Mouse (Mus musculus) stomach, embryonic 15.5 days (tissue): Measurements from ENCODE around the gene Oas2. TPM values are rescaled to one million over a fixed set of nuclear protein-coding genes. Genes with fewer than 3 reads are reported as not detected.

Experiments used
- ATAC-seq: fragments of 200-750 bp; cut with Nextera tagmentation; 2 replicates; pipeline ENCODE4 v1.8.0; 2017; ENCODE audit warnings: low read depth, moderate number of reproducible peaks, moderate TSS enrichment; ENCODE audit not compliant: insufficient read depth, low FRiP score
- H3K27ac ChIP-seq: fragments of 300-500 bp; sonication (generic); 2 replicates; pipeline ENCODE4 v1.5.1; 2015; ENCODE audit warnings: mild to moderate bottlenecking, inconsistent platforms
- H3K27me3 ChIP-seq: fragments of 300-500 bp; sonication (generic); replicated peaks from 2 replicates; pipeline ENCODE4 v1.6.1; 2015; ENCODE audit warnings: inconsistent platforms
- H3K36me3 ChIP-seq: fragments of 300-500 bp; sonication (generic); 2 replicates; pipeline ENCODE4 v1.6.1; 2015; ENCODE audit warnings: inconsistent platforms
- H3K4me1 ChIP-seq: fragments of 300-500 bp; sonication (generic); 2 replicates; pipeline ENCODE4 v1.6.1; 2015; ENCODE audit warnings: inconsistent platforms
- H3K4me2 ChIP-seq: fragments of 300-500 bp; sonication (generic); 2 replicates; pipeline ENCODE4 v1.6.1; 2015; ENCODE audit warnings: mild to moderate bottlenecking, inconsistent platforms
- H3K4me3 ChIP-seq: fragments of 300-500 bp; sonication (generic); replicated peaks from 2 replicates; pipeline ENCODE4 v1.5.1; 2015; ENCODE audit warnings: inconsistent platforms
- H3K9ac ChIP-seq: fragments of 300-500 bp; sonication (generic); 2 replicates; pipeline ENCODE4 v1.6.1; 2015; ENCODE audit warnings: inconsistent platforms
- H3K9me3 ChIP-seq: fragments of 300-500 bp; sonication (generic); 2 replicates; pipeline ENCODE4 v1.6.1; 2016; ENCODE audit warnings: inconsistent platforms
- WGBS: fragments of 180-500 bp; shearing (Covaris S2); methylation state at CpG from one replicate; pipeline ENCODE4 v1.1.7; 2015; 5-methylcytosine and 5-hydroxymethylcytosine counted together
- polyA plus RNA-seq: library from polyadenylated mRNA; unstranded; fragments of >200 nt; fragmentation: Nextera tagmentation; extraction: Ambion mirVana; gene quantifications from 2 replicates; pipeline ENCODE4 v1.2.1, GENCODE M21; 2015

Gene Oas2
- polyA plus RNA-seq, 1 experiment from 2014 or later: 0.51 TPM

- no peaks in the 10 kb centered on the region for H3K36me3 ChIP-seq
- H3K4me3 ChIP-seq: no peak overlapping the region
- H3K9me3 ChIP-seq: no peaks in the 10 kb centered on the region
- 49% methylated on average over 13 of the region's 13 CpGs for WGBS
- H3K4me1 ChIP-seq: peaks cover 19% of the 10 kb centered on the region
- peak overlapping the region; percentile 8; the same call in 1 of the 2 replicates for H3K4me2 ChIP-seq
- H3K27me3 ChIP-seq: peaks cover 29% of the 10 kb centered on the region
- no peak for ATAC-seq
- H3K27ac ChIP-seq: no peak overlapping the region
- H3K9ac ChIP-seq: no peak overlapping the region
Observed at GRCm38 (mm10) chr5:120706976-120707375, 42.7 kb downstream of the Oas2 start.

- H3K36me3 ChIP-seq: no peaks in the 10 kb centered on the region
- no peaks in the 10 kb centered on the region for H3K9me3 ChIP-seq
- 10% methylated on average over 16 of the region's 16 CpGs for WGBS
- H3K4me1 ChIP-seq: peaks cover 19% of the 10 kb centered on the region
- H3K27ac ChIP-seq: no peak overlapping the region
- H3K4me2 ChIP-seq: peak overlapping the region; percentile 8; the same call in 1 of the 2 replicates
- no peak overlapping the region for H3K9ac ChIP-seq
- H3K4me3 ChIP-seq: no peak overlapping the region
- peaks cover 25% of the 10 kb centered on the region for H3K27me3 ChIP-seq
- no peak for ATAC-seq
Observed at GRCm38 (mm10) chr5:120706541-120706940, 43.1 kb downstream of the Oas2 start.

DNA sequence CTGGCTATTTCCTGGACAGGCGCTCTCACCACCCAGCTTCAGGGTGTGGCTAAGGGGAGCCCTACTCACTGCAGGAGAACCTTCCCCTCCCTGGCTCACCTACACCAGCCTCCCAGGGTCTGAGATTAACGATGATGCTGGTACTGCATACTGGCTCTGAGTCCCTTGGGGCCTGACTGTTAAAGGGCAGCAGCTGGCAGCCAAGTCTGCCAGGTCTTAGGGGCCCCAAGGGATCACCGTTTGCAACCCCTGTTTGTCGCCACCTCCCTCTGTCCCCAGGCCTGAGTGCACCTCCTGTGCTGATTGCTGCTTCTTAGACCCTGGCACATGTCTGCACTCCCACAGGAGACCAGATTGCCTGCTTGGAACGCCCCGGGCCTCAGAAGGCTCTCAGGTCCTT is 45.2 kb downstream of the Oas2 start:
- Histone ChIP-seq H3K9me3 (no peaks in the 10 kb centered on the region), H3K9ac (no peak overlapping the region), H3K4me2 (no peak overlapping the region), H3K4me1 (peaks cover 4% of the 10 kb centered on the region; the same call in 1 of the 2 replicates), H3K4me3 (no peak overlapping the region), H3K36me3 (no peaks in the 10 kb centered on the region), H3K27ac (no peak overlapping the region), H3K27me3 (peaks cover 9% of the 10 kb centered on the region; the same call in 1 of the 2 replicates)
- 52% methylated on average over 6 of the region's 6 CpGs for WGBS
- no peak for ATAC-seq

GRCm38 (mm10) chr5:120703660-120704059 is 46.0 kb downstream of the Oas2 start:
- WGBS: 64% methylated on average over 3 of the region's 3 CpGs
- Histone ChIP-seq H3K9me3 (no peaks in the 10 kb centered on the region), H3K9ac (no peak overlapping the region), H3K36me3 (no peaks in the 10 kb centered on the region), H3K4me1 (peaks cover 4% of the 10 kb centered on the region; the same call in 1 of the 2 replicates), H3K27ac (no peak overlapping the region), H3K4me3 (no peak overlapping the region), H3K4me2 (no peak overlapping the region), H3K27me3 (peaks cover 5% of the 10 kb centered on the region; the same call in 1 of the 2 replicates)
- no peak for ATAC-seq

DNA sequence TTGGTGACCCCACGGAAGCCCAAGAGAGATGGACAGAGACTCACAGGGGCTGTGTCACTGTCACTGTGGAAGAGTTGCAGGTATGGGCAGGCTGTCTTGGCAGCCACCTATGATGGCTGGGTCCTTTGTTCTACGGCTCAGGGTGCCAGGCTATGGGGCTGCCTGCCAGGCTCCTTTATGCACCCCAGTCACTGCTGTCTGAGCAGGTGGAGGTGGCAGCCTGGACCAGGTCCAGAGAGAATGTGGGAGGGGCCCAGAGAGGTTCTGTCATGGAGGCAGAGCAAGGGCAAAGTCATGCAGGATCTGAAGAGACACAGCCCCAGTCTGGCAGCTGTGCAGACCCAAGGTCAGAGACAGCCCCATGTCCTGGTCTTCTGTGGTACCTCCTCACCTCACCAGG is 46.7 kb downstream of the Oas2 start:
- Histone ChIP-seq H3K4me3 (no peak overlapping the region), H3K27me3 (0 out of 2 replicates have a peak, but pooled peaks cover 1% of the 10 kb centered on the region), H3K9me3 (no peaks in the 10 kb centered on the region), H3K4me1 (peaks cover 4% of the 10 kb centered on the region; the same call in 1 of the 2 replicates), H3K36me3 (no peaks in the 10 kb centered on the region), H3K27ac (no peak overlapping the region), H3K4me2 (no peak overlapping the region), H3K9ac (no peak overlapping the region)
- ATAC-seq: no peak
- WGBS: 74% methylated on average over 2 of the region's 2 CpGs

- no peak overlapping the region for H3K4me2 ChIP-seq
- H3K4me3 ChIP-seq: no peak overlapping the region
- H3K4me1 ChIP-seq: peaks cover 4% of the 10 kb centered on the region; the same call in 1 of the 2 replicates
- H3K9me3 ChIP-seq: no peaks in the 10 kb centered on the region
- no peak for ATAC-seq
- WGBS: 81% methylated on average over 4 of the region's 4 CpGs
- no peaks in the 10 kb centered on the region for H3K36me3 ChIP-seq
- H3K27ac ChIP-seq: no peak overlapping the region
- 0 out of 2 replicates have a peak, but pooled peaks cover 5% of the 10 kb centered on the region for H3K27me3 ChIP-seq
- H3K9ac ChIP-seq: no peak overlapping the region
Observed at GRCm38 (mm10) chr5:120702421-120702820, 47.2 kb downstream of the Oas2 start.

- Histone ChIP-seq H3K27ac (no peak overlapping the region), H3K9me3 (no peaks in the 10 kb centered on the region), H3K4me1 (no peaks in the 10 kb centered on the region), H3K36me3 (no peaks in the 10 kb centered on the region), H3K27me3 (peaks cover 15% of the 10 kb centered on the region), H3K4me2 (no peak overlapping the region), H3K4me3 (no peak overlapping the region), H3K9ac (no peak overlapping the region)
- ATAC-seq: no peak
- WGBS: 67% methylated on average over 11 of the region's 11 CpGs
Observed at GRCm38 (mm10) chr5:120700996-120701790, 48.5 kb downstream of the Oas2 start.

DNA sequence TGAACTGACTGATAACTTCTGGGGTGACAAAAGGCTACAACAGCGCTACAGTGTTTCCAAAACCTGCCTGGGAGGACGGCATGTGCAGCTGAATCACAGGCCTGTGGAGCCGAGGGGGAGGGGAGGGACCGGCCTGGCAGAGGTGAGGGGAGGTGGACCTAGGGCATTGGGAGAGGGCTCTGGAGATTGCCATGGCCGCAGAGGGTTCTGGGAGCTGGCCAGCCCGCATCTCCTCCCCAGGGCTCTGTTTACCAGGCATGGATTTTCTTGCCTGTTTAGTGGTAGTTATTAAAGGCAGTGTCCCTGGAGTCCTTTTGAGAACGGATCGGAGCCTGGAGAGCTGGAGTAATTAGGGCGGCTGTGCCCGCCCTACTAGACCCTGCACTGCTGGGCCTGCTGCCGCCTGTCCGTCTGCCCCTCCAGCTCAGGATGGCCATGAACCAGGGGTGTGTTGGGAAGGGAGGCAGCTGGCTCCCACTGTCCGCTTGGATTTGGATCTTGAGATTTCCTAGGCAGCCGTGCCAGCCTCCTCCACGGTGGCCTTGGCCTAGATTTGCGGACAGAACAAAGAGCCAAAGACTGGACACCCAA is 50.8 kb downstream of the Oas2 start:
- ATAC-seq: 0 out of 2 replicates have a peak, but pooled peaks have one; percentile 29

DNA sequence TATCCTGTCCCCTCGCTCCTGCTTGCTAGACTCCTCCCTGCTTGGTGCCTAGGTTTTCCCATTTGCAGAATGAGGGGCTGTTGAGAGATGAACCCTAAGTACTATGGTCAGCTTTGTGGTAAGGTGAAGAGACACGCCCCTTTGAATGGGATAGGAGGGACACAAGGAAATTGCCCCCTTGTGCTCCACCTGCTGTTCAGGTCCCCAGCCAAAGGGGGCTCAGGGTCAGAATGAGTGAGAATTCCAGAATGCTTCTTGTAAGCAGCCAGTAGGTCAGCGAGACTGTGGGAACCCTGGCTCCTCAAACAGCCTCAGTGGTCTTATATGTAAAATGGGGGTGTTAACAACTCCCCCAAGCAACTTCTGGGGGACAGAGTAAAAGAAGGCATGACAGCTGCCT is 51.5 kb downstream of the Oas2 start:
- peaks cover 45% of the 10 kb centered on the region for H3K27me3 ChIP-seq
- no peaks in the 10 kb centered on the region for H3K4me1 ChIP-seq
- no peaks in the 10 kb centered on the region for H3K36me3 ChIP-seq
- WGBS: 42% methylated on average over 3 of the region's 3 CpGs
- no peak for ATAC-seq
- H3K9me3 ChIP-seq: no peaks in the 10 kb centered on the region
- H3K9ac ChIP-seq: no peak overlapping the region
- H3K4me3 ChIP-seq: no peak overlapping the region
- no peak overlapping the region for H3K27ac ChIP-seq
- H3K4me2 ChIP-seq: no peak overlapping the region

More for the DNA sequence above, 50.8 kb downstream of the Oas2 start:
- Histone ChIP-seq H3K4me2 (no peak overlapping the region), H3K27ac (no peak overlapping the region), H3K9ac (no peak overlapping the region), H3K4me3 (no peak overlapping the region), H3K4me1 (no peaks in the 10 kb centered on the region), H3K9me3 (no peaks in the 10 kb centered on the region), H3K36me3 (no peaks in the 10 kb centered on the region), H3K27me3 (peaks cover 38% of the 10 kb centered on the region)
- 55% methylated on average over 16 of the region's 16 CpGs for WGBS

DNA sequence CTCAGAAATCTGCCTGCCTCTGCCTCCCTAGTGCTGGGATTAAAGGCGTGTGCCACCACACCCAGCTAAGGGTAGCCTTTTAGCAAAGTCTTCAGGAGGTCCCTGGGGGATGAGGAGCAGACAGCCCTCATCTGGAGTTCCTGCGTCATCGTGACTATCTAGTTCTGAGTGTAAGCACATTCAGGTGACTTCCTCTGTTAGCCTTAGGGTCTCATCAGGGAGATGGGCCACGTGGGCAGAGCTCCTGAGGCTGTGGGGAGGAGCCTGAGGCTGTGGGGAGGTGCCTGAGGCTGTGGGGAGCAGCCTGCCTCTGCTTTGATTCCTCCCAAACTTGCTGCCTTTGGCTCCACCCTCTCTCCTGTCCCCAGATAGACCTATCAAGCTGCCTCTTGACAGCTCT is 52.8 kb downstream of the Oas2 start:
- Histone ChIP-seq H3K9me3 (no peaks in the 10 kb centered on the region), H3K27me3 (peaks cover 51% of the 10 kb centered on the region), H3K4me2 (no peak overlapping the region), H3K4me3 (no peak overlapping the region), H3K36me3 (no peaks in the 10 kb centered on the region), H3K4me1 (no peaks in the 10 kb centered on the region), H3K27ac (no peak overlapping the region), H3K9ac (no peak overlapping the region)
- 51% methylated on average over 4 of the region's 4 CpGs for WGBS
- no peak for ATAC-seq

DNA sequence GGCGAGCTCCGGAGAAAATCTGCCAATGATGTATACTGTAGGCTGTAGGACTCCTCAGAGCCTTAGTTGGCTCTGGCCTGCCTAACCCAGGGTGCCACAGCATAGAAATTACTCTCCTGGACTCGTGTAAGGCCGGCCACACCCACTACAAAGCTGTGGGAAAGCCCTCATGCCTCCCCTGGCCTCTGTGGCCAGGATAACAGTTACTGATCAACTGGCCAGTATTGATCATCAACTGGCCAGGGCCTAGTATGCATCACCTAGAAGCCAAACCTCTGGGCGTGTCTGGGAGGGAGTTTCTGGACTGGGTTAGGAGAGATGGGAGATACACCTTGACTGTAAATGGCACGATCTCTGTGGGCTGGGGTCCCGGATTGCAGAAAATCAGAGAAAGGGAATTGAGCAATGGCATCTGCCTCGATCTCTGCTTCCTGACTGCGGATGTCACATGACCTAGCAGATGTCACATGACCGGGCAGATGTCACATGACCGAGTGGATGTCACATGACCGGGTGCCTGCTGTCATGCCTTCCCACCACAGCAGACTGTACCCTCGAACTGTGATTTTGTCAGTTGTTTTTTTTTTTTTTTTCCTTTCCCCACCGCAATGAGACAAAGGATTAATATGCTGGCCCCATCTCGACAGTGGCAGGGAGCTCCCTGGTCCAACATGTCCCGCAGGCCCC is 53.5 kb downstream of the Oas2 start:
- Histone ChIP-seq H3K36me3 (no peaks in the 10 kb centered on the region), H3K4me3 (no peak overlapping the region), H3K9ac (no peak overlapping the region), H3K4me2 (no peak overlapping the region), H3K9me3 (no peaks in the 10 kb centered on the region), H3K27ac (no peak overlapping the region), H3K27me3 (peaks cover 51% of the 10 kb centered on the region), H3K4me1 (no peaks in the 10 kb centered on the region)
- 69% methylated on average over 16 of the region's 16 CpGs for whole genome bisulfite sequencing
- ATAC-seq: no peak

DNA sequence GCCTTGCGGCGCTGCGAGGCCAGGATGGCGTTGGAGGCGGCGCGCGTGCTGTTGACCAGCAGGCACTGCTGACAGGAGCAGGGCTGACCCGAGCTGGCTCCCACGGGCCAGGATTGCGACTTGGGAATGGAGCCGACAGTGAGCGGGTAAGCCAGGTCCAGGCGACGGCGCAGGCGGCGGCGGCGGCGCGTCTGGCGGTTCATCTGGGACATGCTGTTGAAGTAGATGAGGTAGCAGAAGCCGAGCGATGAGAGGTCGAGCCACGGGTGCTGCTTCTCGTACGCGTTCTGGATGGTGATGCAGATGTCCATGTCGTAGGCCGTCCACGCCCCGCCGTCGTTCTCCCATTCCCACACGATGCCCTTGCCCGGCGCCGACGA is 55.0 kb downstream of the Oas2 start:
- ATAC-seq: no peak
- H3K36me3 ChIP-seq: no peaks in the 10 kb centered on the region
- H3K4me2 ChIP-seq: peak overlapping the region; percentile 16; the same call in 1 of the 2 replicates
- no peak overlapping the region for H3K27ac ChIP-seq
- no peaks in the 10 kb centered on the region for H3K4me1 ChIP-seq
- no peaks in the 10 kb centered on the region for H3K9me3 ChIP-seq
- 22% methylated on average over 41 of the region's 41 CpGs for WGBS
- no peak overlapping the region for H3K9ac ChIP-seq
- peaks cover 51% of the 10 kb centered on the region for H3K27me3 ChIP-seq
- H3K4me3 ChIP-seq: peak overlapping the region; percentile 15; the same call in 1 of the 2 replicates
